Mouse (Mus musculus): ENCODE measurements at regions not wholly inside any gene's neighbourhood (a gene's known extent, or its start where the extent isn't known, plus 50 kb on each side); places are given as distances from the start of the nearest gene placed in this dataset.

- no peak for DNase-seq (ENCODE audit: low read depth, low spot score)
These were observed 129.1 kb upstream of the Peli2 start for GRCm38 (mm10) chr14:47991546-47991945.

GRCm38 (mm10) chr14:47992091-47992490 lies 128.5 kb upstream of the Peli2 start:
- DNase-seq (ENCODE audit: low read depth, low spot score), result no peak

- no peak for DNase-seq (ENCODE audit: low read depth, low spot score)
These were observed 127.8 kb upstream of the Peli2 start for GRCm38 (mm10) chr14:47992851-47993250.

- no peak for DNase-seq (ENCODE audit: low read depth, low spot score)
These were observed 121.7 kb upstream of the Peli2 start for GRCm38 (mm10) chr14:47998936-47999335.

GRCm38 (mm10) chr14:48005092-48005928 lies 115.3 kb upstream of the Peli2 start:
- no peak for DNase-seq (ENCODE audit: low read depth, low spot score)

GRCm38 (mm10) chr14:48005929-48006309 lies 114.7 kb upstream of the Peli2 start:
- no peak for DNase-seq (ENCODE audit: low read depth, low spot score)

- no peak for DNase-seq (ENCODE audit: low read depth, low spot score)
These were observed 108.0 kb upstream of the Peli2 start for GRCm38 (mm10) chr14:48012361-48013215.

- no peak for DNase-seq (ENCODE audit: low read depth, low spot score)
These were observed 107.2 kb upstream of the Peli2 start for GRCm38 (mm10) chr14:48013431-48013830.

- no peak for DNase-seq (ENCODE audit: low read depth, low spot score)
These were observed 105.8 kb upstream of the Peli2 start for GRCm38 (mm10) chr14:48014776-48015175.

GRCm38 (mm10) chr14:48017971-48018370 lies 102.7 kb upstream of the Peli2 start:
- no peak for DNase-seq (ENCODE audit: low read depth, low spot score)

- DNase-seq (ENCODE audit: low read depth, low spot score), result no peak
These were observed 101.3 kb upstream of the Peli2 start for GRCm38 (mm10) chr14:48019331-48019730.

GRCm38 (mm10) chr14:48022271-48022670 lies 98.4 kb upstream of the Peli2 start:
- DNase-seq (ENCODE audit: low read depth, low spot score), result no peak

- no peak for DNase-seq (ENCODE audit: low read depth, low spot score)
These were observed 96.5 kb upstream of the Peli2 start for GRCm38 (mm10) chr14:48024051-48024693.

GRCm38 (mm10) chr14:48039286-48039790 lies 81.3 kb upstream of the Peli2 start:
- DNase-seq (ENCODE audit: low read depth, low spot score), result no peak

GRCm38 (mm10) chr14:48046094-48046493 lies 74.5 kb upstream of the Peli2 start:
- DNase-seq (ENCODE audit: low read depth, low spot score), result no peak

GRCm38 (mm10) chr14:48046831-48047230 lies 73.8 kb upstream of the Peli2 start:
- DNase-seq (ENCODE audit: low read depth, low spot score), result no peak

GRCm38 (mm10) chr14:48049698-48050459 lies 70.7 kb upstream of the Peli2 start:
- DNase-seq (ENCODE audit: low read depth, low spot score), result no peak

- DNase-seq (ENCODE audit: low read depth, low spot score), result no peak
These were observed 70.2 kb upstream of the Peli2 start for GRCm38 (mm10) chr14:48050460-48050760.

- DNase-seq (ENCODE audit: low read depth, low spot score), result no peak
These were observed 68.7 kb upstream of the Peli2 start for GRCm38 (mm10) chr14:48051971-48052370.

- no peak for DNase-seq (ENCODE audit: low read depth, low spot score)
These were observed 68.2 kb upstream of the Peli2 start for GRCm38 (mm10) chr14:48052405-48052804.

GRCm38 (mm10) chr14:48053151-48053550 lies 67.5 kb upstream of the Peli2 start:
- no peak for DNase-seq (ENCODE audit: low read depth, low spot score)
